Mouse (Mus musculus): ENCODE results near the gene Gm45234.

The Gm45234 gene

DNA sequence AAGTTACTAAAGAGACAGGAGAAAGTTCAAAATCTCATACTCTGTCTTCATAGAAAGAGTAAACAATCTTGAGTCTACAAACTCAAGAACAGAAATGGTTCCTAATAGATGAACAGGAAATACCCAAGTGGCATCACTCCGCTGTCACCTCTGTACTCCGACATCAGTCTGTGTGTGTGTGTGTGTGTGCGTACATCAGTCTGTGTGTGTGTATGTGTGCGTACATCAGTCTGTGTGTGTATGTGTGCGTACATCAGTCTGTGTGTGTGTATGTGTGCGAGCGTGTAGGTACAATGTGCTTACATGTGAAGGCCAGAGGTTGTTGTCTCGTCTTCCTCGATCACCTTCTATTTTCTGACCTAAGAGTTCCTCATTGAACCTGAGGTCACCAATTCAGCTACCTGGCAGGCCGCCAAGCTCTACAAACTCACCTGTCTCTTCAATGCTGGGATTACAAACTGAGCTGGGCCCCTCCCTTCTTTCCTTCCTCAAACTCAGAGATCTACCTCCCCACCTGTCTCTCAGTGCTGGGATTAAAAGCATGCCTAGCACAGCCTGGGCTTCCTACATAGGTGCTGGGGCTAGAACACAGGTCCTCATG, 47.4 kb downstream of the Gm45234 start:
- DNase-seq (ENCODE audit: low read depth, low spot score) = no peak

- no peak for DNase-seq (ENCODE audit: low read depth, low spot score)
Observed at GRCm38 (mm10) chr6:124706061-124706627, 49.7 kb downstream of the Gm45234 start.

- no peak for DNase-seq (ENCODE audit: low read depth, low spot score)
Observed at GRCm38 (mm10) chr6:124704417-124704816, 51.4 kb downstream of the Gm45234 start.

DNA sequence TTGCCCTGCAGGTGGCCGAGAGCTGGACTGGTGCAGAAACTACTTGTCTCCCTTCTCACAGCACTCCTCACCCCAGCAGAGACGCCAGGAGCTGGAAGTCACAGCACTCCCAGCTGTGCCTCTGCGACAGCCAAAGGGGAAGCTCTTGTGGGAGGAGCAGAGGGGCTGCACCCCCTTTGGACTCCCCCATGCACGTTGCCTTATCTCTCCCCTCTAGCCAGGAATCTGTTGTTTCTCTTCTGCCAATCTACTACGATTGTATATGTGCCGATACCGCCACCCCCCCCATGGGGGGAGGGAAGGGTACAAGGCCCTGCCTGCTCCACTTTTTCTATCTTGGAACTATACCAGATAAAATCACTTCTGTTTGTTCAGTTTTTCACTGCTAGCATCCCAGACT, 52.0 kb downstream of the Gm45234 start:
- DNase-seq (ENCODE audit: low read depth, low spot score) = no peak

- DNase-seq (ENCODE audit: low read depth, low spot score) = peak; percentile 69
Observed at GRCm38 (mm10) chr6:124702784-124703103, 53.1 kb downstream of the Gm45234 start.

DNA sequence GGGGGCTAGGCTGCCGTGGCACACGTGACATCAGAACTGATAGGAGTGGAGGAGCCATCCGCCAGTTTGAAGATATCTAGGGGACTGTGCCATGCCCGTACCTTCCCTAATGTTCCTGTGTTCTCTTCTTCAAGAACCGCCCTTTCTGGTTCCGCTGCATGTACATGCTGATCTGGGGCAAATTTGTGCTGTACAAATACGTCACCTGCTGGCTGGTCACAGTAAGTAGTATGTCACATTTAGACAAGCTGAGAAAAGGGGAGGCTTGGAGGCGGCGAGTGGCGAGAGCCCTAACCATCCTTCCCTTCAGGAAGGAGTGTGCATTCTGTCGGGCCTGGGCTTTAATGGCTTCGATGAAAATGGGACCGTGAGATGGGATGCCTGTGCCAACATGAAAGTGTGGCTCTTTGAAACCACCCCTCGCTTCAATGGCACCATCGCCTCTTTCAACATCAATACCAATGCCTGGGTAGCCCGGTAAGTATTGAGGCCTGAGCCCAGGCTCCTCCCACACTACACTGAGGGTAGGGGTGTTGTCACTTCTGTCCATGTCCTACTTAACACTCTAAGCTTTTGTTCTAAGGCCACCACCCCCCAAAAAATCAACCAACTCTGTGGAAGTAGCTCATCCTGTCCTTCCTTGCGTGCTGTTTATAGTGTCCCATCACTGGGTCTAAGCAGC, 53.6 kb downstream of the Gm45234 start:
- no peak for DNase-seq (ENCODE audit: low read depth, low spot score)

GRCm38 (mm10) chr6:124701338-124701737, 54.5 kb downstream of the Gm45234 start:
- no peak for DNase-seq (ENCODE audit: low read depth, low spot score)

- DNase-seq (ENCODE audit: low read depth, low spot score) = no peak
Observed at GRCm38 (mm10) chr6:124699962-124700610, 55.7 kb downstream of the Gm45234 start.

GRCm38 (mm10) chr6:124699366-124699765, 56.5 kb downstream of the Gm45234 start:
- DNase-seq (ENCODE audit: low read depth, low spot score) = no peak

DNA sequence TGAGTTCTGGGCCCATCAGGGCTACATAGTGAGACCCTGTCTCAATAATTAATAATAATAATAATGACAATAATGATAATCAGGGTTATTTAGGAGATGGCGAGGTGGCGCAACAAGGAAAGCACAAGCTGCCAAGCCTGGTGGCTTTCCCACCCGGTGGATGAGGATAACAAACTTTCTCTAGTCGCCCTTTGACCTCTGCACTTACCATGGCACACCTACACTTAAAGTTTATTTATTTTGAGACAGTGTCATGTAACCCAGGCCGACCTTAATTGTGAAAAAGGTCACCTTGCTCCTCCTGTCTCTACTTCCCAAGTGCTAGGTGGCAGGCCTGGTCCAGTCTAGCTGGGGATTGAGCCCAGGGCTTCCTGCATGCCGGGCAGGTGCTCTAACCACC, 57.1 kb downstream of the Gm45234 start:
- no peak for DNase-seq (ENCODE audit: low read depth, low spot score)

DNA sequence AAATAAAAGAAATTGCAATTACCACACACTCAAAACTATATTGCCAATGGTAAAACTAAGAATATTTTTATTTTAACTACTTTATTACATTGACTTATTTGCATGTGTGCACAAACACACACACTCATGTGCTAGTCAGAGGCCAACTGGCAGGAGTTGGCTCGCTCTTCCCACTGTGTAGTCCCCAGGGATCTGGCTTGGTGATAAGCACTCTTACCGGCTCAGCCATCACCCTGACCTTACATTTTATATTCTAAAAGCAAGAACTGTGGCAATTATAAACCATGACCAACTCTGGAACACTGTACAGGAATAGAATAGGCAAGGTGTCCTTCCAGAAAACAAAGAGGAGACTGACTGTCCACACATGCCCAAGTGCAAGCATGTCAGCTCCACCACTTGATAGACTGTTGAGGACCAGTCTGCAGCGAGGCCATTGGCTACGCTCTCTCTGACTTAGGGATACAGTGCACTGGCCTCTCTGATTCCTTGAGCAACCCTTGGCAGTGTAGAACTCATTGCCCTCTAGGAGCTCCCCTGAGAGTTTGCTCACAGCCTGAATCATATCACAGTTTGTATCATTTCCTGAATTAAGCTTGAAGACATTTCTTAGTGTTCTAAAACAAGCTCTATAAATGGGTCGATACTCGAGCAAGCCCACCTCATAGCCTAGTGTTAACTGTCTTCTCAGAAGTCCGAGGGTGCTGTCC, 59.2 kb downstream of the Gm45234 start:
- DNase-seq (ENCODE audit: low read depth, low spot score) = no peak

- no peak for DNase-seq (ENCODE audit: low read depth, low spot score)
Observed at GRCm38 (mm10) chr6:124694166-124694955, 61.5 kb downstream of the Gm45234 start.

DNA sequence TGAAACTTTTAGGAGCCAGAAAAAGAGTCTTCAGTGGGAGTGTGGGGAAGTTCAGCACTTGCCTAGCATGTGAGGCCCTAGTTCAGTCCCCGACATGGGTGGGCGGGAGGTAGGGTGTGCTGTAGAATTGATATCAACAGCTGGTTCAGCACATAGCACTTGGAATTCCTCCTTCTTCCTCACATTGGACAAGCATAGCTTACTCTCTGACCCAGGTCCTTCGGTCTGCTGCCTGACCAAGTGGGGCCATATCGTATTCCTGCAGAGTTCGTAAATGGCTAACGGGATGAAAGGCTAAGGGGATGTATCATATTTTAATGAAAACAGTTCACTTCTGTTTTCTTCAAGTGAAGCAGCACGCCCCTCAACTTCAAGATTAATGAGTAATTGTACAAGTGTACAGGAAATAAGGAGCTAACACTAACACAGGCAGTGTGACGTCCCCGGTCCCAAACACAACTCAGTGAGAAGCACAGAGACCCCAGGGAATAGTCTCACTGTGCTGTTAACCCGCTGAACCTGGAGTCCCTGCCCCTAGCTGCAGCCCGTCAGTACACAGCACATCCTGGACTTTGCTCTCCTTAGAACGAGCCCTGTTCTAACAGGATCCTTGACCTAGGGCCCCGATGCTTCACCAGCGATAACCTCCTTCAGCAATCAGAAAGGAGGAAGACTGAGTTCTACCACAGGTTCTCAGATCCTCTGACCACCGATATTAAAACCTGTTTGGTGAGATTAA, 62.4 kb downstream of the Gm45234 start:
- DNase-seq (ENCODE audit: low read depth, low spot score) = no peak

- DNase-seq (ENCODE audit: low read depth, low spot score) = no peak
Observed at GRCm38 (mm10) chr6:124690517-124690916, 65.3 kb downstream of the Gm45234 start.
